In genomic region chr10:23195337-23195736, GRCm38 (mm10) we compare ENCODE assay signal across 16 mouse cellular contexts.
A peak's percentile ranks its signal among the peaks of the same experiment; 100 is the strongest.
DNase-seq lines count a peak whose midpoint lies in the region; ATAC-seq lines count a peak whose summit lies in the region.
"Had no signal": no experiment of that assay in that cellular context is flagged by ENCODE, and none has a peak within 500 bp of the region (broad histone marks: within the 10 kb centered on the region; RNA-seq: fewer than 3 reads in every experiment).

No protein-coding gene starts in this region.

- H3K4me3 ChIP-seq in kidney, embryonic 14.5 days (ENCODE audit: low read length) = no peak overlapping the region
- H3K4me3 ChIP-seq in neural tube, embryonic 12.5 days = no peak overlapping the region
- no peak overlapping the region for H3K4me3 ChIP-seq in neural tube, embryonic 15.5 days (replicated peaks)
- no peak overlapping the region for H3K4me3 ChIP-seq in embryonic facial prominence, embryonic 13.5 days

- H3K4me1 ChIP-seq in kidney, embryonic 14.5 days (ENCODE audit: control insufficient read depth, insufficient read depth, low read length) = 0 out of 2 replicates have a peak, but pooled peaks cover 4% of the 10 kb centered on the region
- peaks cover 5% of the 10 kb centered on the region; the same call in 1 of the 2 replicates for H3K4me1 ChIP-seq in neural tube, embryonic 12.5 days
- H3K4me1 ChIP-seq in neural tube, embryonic 15.5 days = no peaks in the 10 kb centered on the region
- peaks cover 38% of the 10 kb centered on the region for H3K4me1 ChIP-seq in embryonic facial prominence, embryonic 13.5 days

- 53% methylated on average over 2 of the region's 2 CpGs for WGBS in kidney, embryonic 14.5 days
- WGBS in neural tube, embryonic 12.5 days = 19% methylated on average over 2 of the region's 2 CpGs
- WGBS in neural tube, embryonic 15.5 days = 21% methylated on average over 2 of the region's 2 CpGs
- 16% methylated on average over 2 of the region's 2 CpGs for WGBS in embryonic facial prominence, embryonic 13.5 days

- no peak overlapping the region for H3K9ac ChIP-seq in kidney, embryonic 14.5 days (ENCODE audit: low read depth, low read length)
- no peak overlapping the region for H3K9ac ChIP-seq in neural tube, embryonic 12.5 days
- H3K9ac ChIP-seq in neural tube, embryonic 15.5 days (replicated peaks) = no peak overlapping the region
- H3K9ac ChIP-seq in embryonic facial prominence, embryonic 13.5 days = no peak overlapping the region
- H3K9ac ChIP-seq: forebrain, postnatal 0 days had no signal

- ATAC-seq in kidney, embryonic 14.5 days (ENCODE audit: low FRiP score, low TSS enrichment) = peak; percentile 43; the same call in 1 of the 2 replicates
- ATAC-seq in neural tube, embryonic 12.5 days (ENCODE audit: low FRiP score, low read depth) = peak; percentile 84
- ATAC-seq in neural tube, embryonic 15.5 days (ENCODE audit: low FRiP score) = no peak; the same call in 1 of the 2 replicates
- 0 out of 2 replicates have a peak, but pooled peaks have one; percentile 64 for ATAC-seq in embryonic facial prominence, embryonic 13.5 days (ENCODE audit: insufficient number of reproducible peaks, insufficient read depth, low FRiP score, low TSS enrichment, low read depth)
- ATAC-seq: CD4-positive, CD25-positive, alpha-beta regulatory T cell, adult 4 months; forebrain, postnatal 0 days had no signal

- DNase-seq in kidney, adult 11 months = no peak
- DNase-seq in spleen, adult 18-20 months = no peak
- DNase-seq in testis, postnatal 10 days (ENCODE audit: low spot score) = no peak
- DNase-seq: adrenal gland, postnatal 10 days; cerebellum, postnatal 36 days; forebrain, postnatal 0 days; gastrocnemius, postnatal 36 days; kidney, postnatal 36 days; layer of hippocampus, postnatal 36 days; thymus, postnatal 4 days had no signal

- peak overlapping the region; percentile 30; the same call in 1 of the 2 replicates for H3K27ac ChIP-seq in kidney, embryonic 14.5 days (ENCODE audit: low read depth, low read length)
- no peak overlapping the region for H3K27ac ChIP-seq in neural tube, embryonic 12.5 days
- no peak overlapping the region for H3K27ac ChIP-seq in neural tube, embryonic 15.5 days (replicated peaks)
- H3K27ac ChIP-seq in embryonic facial prominence, embryonic 13.5 days = no peak overlapping the region
- H3K27ac ChIP-seq: stomach, postnatal 0 days had no signal

- no peak overlapping the region for H3K4me2 ChIP-seq in kidney, embryonic 14.5 days (replicated peaks; ENCODE audit: low read depth, low read length)
- no peak overlapping the region for H3K4me2 ChIP-seq in neural tube, embryonic 12.5 days (replicated peaks)
- no peak overlapping the region for H3K4me2 ChIP-seq in neural tube, embryonic 15.5 days
- H3K4me2 ChIP-seq in embryonic facial prominence, embryonic 13.5 days = no peak overlapping the region

- H3K36me3 ChIP-seq in kidney, embryonic 14.5 days (ENCODE audit: control insufficient read depth, insufficient read depth, low read length) = no peaks in the 10 kb centered on the region
- no peaks in the 10 kb centered on the region for H3K36me3 ChIP-seq in neural tube, embryonic 12.5 days
- no peaks in the 10 kb centered on the region for H3K36me3 ChIP-seq in neural tube, embryonic 15.5 days
- H3K36me3 ChIP-seq in embryonic facial prominence, embryonic 13.5 days = no peaks in the 10 kb centered on the region

- no peaks in the 10 kb centered on the region for H3K9me3 ChIP-seq in kidney, embryonic 14.5 days (ENCODE audit: control insufficient read depth, low read length)
- no peaks in the 10 kb centered on the region for H3K9me3 ChIP-seq in neural tube, embryonic 12.5 days
- no peaks in the 10 kb centered on the region for H3K9me3 ChIP-seq in neural tube, embryonic 15.5 days (replicated peaks)
- H3K9me3 ChIP-seq in embryonic facial prominence, embryonic 13.5 days = no peaks in the 10 kb centered on the region

- no peaks in the 10 kb centered on the region for H3K27me3 ChIP-seq in kidney, embryonic 14.5 days (ENCODE audit: control insufficient read depth, insufficient read depth, low read length)
- H3K27me3 ChIP-seq in neural tube, embryonic 12.5 days (replicated peaks) = no peaks in the 10 kb centered on the region
- H3K27me3 ChIP-seq in neural tube, embryonic 15.5 days (replicated peaks) = no peaks in the 10 kb centered on the region
- no peaks in the 10 kb centered on the region for H3K27me3 ChIP-seq in embryonic facial prominence, embryonic 13.5 days
